Mouse (Mus musculus) heart, adult 2 months (tissue): Measurements from ENCODE around the gene Srsf2. TPM values are rescaled to one million over a fixed set of nuclear protein-coding genes. Genes with fewer than 3 reads are reported as not detected.
"Not testable (repeated sequence)": the region's sequence is repeated elsewhere in the genome, so short reads cannot be mapped to it uniquely, and the experiment has no call there.

ENCODE experiments used
- DNase-seq, 2 experiments: peaks; one replicate each; pipeline ENCODE4 v3.0.0; 2021
- H3K27ac ChIP-seq: fragments of 200-600 bp; 2 replicates; pipeline ENCODE4 v1.8.1; 2022
- H3K27me3 ChIP-seq: fragments of 200-500 bp; 2 replicates; pipeline ENCODE4 v1.6.1; 2012; ENCODE audit warnings: mild to moderate bottlenecking, low read length, inconsistent platforms, mixed read lengths; ENCODE audit not compliant: control insufficient read depth, insufficient read depth
- H3K36me3 ChIP-seq: fragments of 200-500 bp; 2 replicates; pipeline ENCODE4 v1.6.1; 2012; ENCODE audit warnings: low read length, inconsistent platforms; ENCODE audit not compliant: control insufficient read depth, insufficient read depth
- H3K4me1 ChIP-seq: fragments of 200-500 bp; 2 replicates; pipeline ENCODE4 v1.6.1; 2011; ENCODE audit warnings: low read length; ENCODE audit not compliant: control insufficient read depth, insufficient read depth
- H3K4me3 ChIP-seq: fragments of 200-600 bp; 2 replicates; pipeline ENCODE4 v1.8.1; 2022
- H3K79me2 ChIP-seq: fragments of 200-500 bp; replicated peaks from 2 replicates; pipeline ENCODE4 v1.6.1; 2012; ENCODE audit warnings: mild to moderate bottlenecking, inconsistent platforms, low read length, moderate library complexity, mixed read lengths; ENCODE audit not compliant: control insufficient read depth, insufficient read depth
- H3K9ac ChIP-seq: fragments of 200-500 bp; 2 replicates; pipeline ENCODE4 v1.6.1; 2012; ENCODE audit warnings: low read depth, mild to moderate bottlenecking, control low read depth, inconsistent platforms, low read length, mixed read lengths
- CTCF ChIP-seq: fragments of 200-600 bp; IDR thresholded peaks from 2 replicates; pipeline ENCODE4 v1.8.1; 2022; ENCODE audit warnings: antibody characterized with exemption, mild to moderate bottlenecking, moderate library complexity
- EP300 ChIP-seq: fragments of 200-500 bp; IDR thresholded peaks from 2 replicates; pipeline ENCODE4 v1.6.1; 2011; ENCODE audit warnings: low read depth, low read length, control low read depth; ENCODE audit not compliant: insufficient read depth
- POLR2A ChIP-seq: fragments of 200-500 bp; IDR thresholded peaks from 2 replicates; pipeline ENCODE4 v1.6.1; 2011; ENCODE audit warnings: mild to moderate bottlenecking, low read depth, low read length, control low read depth; ENCODE audit not compliant: insufficient read depth
- WGBS: fragments of 180-500 bp; shearing (Covaris S2); methylation state at CpG from one replicate; pipeline ENCODE4 v1.1.7; 2018; 5-methylcytosine and 5-hydroxymethylcytosine counted together
- intact Hi-C: fragments of 180-260 bp; cut with DNase I; formaldehyde crosslinking; loops from one replicate; pipeline ENCODE4 v1.15.1; 2025
- polyA plus RNA-seq: library from polyadenylated mRNA; depleted of rRNA; stranded (reverse); fragments of >200 nt; gene quantifications from 2 replicates; pipeline ENCODE4 v1.2.3, GENCODE M21; 2012
- total RNA-seq, 2 experiments: library from RNA; stranded (reverse); gene quantifications; 2 replicates each; pipeline ENCODE4 v1.2.3; 2021

The Srsf2 gene
- total and polyA plus RNA-seq, 3 experiments = 91.4 to 158 (median 104) TPM

DNA sequence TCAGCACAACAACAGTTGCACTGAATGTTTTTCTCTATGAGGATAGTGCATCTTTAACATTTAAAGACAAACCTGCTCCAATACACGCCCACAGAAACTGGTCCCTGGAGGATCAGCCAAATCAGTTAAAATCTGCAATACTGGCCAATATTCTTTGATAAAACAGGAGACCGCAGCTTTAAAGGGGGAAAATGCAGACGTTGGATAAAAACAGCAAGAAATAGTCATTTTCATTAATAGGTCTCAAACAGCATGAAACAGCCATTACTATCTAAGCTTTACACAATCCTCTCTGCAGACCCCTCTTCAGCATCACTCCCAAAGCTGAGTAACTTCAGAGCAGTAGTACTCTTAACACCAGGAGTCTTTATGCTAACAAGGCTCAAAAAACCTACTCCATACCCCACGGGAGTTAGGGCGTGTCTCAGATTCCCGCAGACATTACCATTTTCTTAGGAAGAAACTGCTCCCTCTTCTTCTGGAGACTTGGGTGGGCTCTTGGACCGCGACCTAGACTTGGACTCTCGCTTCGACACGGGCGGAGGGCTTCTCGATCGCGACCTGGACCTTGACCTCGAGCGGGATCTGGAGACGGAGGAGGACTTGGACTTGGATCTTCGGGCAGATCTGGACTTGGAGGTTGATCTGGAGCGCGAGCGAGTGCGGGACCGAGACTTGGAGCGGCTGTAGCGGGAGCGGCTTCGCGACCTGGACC is 1.2 kb downstream of the Srsf2 start:
- H3K36me3 ChIP-seq = peaks cover 40% of the 10 kb centered on the region
- TF ChIP-seq POLR2A (no peak), EP300 (no peak), CTCF (no peak)
- peaks cover 7% of the 10 kb centered on the region for H3K4me1 ChIP-seq
- H3K9ac ChIP-seq = peak overlapping the region; percentile 98
- WGBS = under 1% methylated on average over 29 of the region's 29 CpGs
- peak overlapping the region; percentile 81 for H3K4me3 ChIP-seq
- H3K27ac ChIP-seq = peak overlapping the region; percentile 98
- no peak for DNase-seq
- H3K27me3 ChIP-seq = no peaks in the 10 kb centered on the region
- intact Hi-C loops = loop anchor here (1.0 kb wide), 1 partner anchor 8 kb away; the partner anchor contains the start of genes Jmjd6 and Mettl23
- H3K79me2 ChIP-seq = no peaks in the 10 kb centered on the region

DNA sequence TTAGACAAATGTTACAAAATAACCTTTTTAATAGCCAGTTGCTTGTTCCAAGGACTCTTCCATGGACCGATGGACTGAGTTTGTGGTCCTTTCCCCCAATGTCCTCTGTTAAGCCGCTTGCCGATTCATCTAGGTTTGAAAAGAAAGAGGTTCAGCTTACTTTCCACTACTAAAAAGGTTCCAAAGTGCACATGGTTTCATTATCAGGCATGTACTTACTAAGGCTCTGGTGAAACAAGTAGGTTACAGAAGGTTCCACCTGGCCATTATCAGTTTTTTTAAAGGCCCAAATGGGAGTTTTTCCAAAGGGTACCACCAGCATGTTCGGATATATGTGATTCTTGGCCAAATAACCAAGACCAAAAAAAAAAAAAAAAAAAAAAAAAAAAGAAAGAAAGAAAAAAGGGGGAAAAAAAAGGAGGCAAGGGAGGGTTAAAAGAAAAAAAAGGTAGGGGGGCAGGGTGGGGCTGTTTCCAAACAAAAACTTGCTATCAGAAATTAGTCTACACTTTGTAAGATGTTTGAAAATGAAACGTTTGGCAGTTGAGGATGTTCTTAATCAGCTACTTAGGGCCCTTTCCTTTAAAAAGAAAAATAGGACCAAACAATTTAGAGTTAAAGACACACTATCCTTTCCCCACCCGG is 1.9 kb downstream of the Srsf2 start:
- 7% methylated on average over 6 of the region's 6 CpGs for WGBS
- no peak for TF ChIP-seq EP300
- TF ChIP-seq CTCF = no peak
- no peak for TF ChIP-seq POLR2A
- Histone ChIP-seq H3K36me3 (peaks cover 40% of the 10 kb centered on the region), H3K4me1 (peaks cover 7% of the 10 kb centered on the region), H3K27me3 (no peaks in the 10 kb centered on the region), H3K79me2 (no peaks in the 10 kb centered on the region), H3K27ac (peak overlapping the region; percentile 98; the same call in 1 of the 2 replicates), H3K4me3 (peak overlapping the region; percentile 81), H3K9ac (no peak overlapping the region)
- no peak for DNase-seq
- intact Hi-C loops = loop anchor here (1.0 kb wide), 1 partner anchor 8 kb away; the partner anchor contains the start of genes Jmjd6 and Mettl23

- Histone ChIP-seq H3K4me1 (peaks cover 7% of the 10 kb centered on the region), H3K27me3 (no peaks in the 10 kb centered on the region), H3K4me3 (0 out of 2 replicates have a peak overlapping the region, but pooled peaks have one; percentile 18), H3K9ac (no peak overlapping the region), H3K36me3 (peaks cover 39% of the 10 kb centered on the region), H3K79me2 (no peaks in the 10 kb centered on the region), H3K27ac (no peak overlapping the region)
- intact Hi-C loops = no loop called here
- DNase-seq = no peak
- WGBS = 18% methylated on average over 4 of the region's 4 CpGs
- TF ChIP-seq EP300 (no peak), CTCF (no peak), POLR2A (no peak)
Measured at GRCm38 (mm10) chr11:116850085-116850484, 2.8 kb downstream of the Srsf2 start.

DNA sequence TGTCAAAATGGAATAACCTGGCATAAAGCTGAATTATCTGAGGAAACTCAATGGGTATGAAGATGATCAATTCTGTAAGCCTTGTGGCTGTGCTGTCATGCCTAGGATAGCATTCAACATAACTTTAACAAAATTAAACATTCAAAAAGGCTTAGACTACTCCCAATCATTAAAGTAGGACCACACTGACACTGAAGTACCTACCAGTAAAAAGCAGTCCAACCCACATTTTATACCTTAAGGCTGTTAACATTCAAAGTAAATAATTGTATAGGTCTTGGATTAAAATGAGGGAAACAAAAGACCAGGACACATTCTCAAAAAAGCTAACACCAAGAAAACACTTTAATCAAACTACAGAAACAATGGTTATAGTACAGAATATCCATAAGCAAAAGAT is 3.3 kb downstream of the Srsf2 start:
- Histone ChIP-seq H3K27ac (no peak overlapping the region), H3K9ac (no peak overlapping the region), H3K4me3 (no peak overlapping the region), H3K4me1 (peaks cover 6% of the 10 kb centered on the region), H3K36me3 (peaks cover 35% of the 10 kb centered on the region), H3K79me2 (no peaks in the 10 kb centered on the region), H3K27me3 (no peaks in the 10 kb centered on the region)
- intact Hi-C loops = no loop called here
- TF ChIP-seq CTCF (no peak), POLR2A (no peak), EP300 (no peak)
- no peak for DNase-seq

DNA sequence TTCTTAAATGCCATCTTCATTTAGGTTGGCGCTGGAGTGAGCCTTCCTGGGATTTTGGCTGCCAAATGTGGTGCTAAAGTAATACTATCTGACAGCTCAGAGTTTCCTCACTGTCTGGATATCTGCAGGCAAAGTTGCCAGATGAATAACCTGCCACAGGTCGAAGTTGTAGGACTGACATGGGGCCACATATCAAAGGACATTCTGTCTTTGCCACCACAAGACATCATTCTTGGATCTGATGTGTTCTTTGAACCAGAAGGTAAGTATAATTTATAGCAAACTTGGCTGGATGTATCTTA is 4.1 kb downstream of the Srsf2 start:
- H3K79me2 ChIP-seq, H3K4me1 ChIP-seq, H3K27me3 ChIP-seq, intact Hi-C loops, H3K4me3 ChIP-seq, H3K27ac ChIP-seq, H3K9ac ChIP-seq, DNase-seq: not testable (repeated sequence)
- 57% methylated on average over 2 of the region's 2 CpGs for WGBS
- H3K36me3 ChIP-seq = peaks cover 35% of the 10 kb centered on the region

DNA sequence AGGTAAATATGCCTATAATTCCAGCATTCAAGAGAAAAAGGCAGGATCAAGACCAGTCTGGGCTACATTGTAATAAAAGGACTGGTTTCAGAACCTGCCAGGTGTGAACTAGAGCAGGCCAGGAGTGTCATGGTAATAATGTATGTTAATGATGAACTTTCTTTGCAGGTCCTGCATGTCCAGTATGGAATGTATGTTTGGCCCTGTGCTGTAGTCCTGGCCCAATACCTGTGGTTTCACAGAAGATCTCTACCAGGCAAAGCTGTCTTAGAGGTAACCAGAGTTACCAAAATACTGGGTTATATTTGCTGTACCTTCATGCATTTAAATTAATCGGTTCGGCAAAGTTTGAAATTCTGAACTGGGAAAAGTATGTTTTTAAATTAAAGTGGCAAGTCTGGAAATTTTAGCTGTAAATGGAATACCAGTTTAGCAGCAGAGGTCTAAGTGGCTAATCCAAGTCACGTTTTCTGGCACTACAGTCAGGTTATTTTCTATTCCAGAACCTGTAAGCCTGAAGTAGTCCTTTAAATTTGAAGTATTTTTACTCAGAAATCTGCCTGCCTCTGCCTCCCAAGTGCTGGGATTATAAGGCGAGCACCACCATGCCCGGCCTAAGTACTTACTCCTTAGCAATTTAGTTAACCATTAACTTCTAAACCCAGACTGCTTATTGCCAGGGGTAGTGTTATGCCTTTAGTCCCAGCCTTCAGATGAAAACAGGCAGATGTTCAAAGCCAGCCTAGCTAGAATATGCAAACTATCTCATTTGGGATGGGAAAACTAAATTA is 4.6 kb downstream of the Srsf2 start:
- intact Hi-C loops = no loop called here
- DNase-seq = no peak
- WGBS = 80% methylated on average over 5 of the region's 5 CpGs
- no peaks in the 10 kb centered on the region for H3K27me3 ChIP-seq
- H3K79me2 ChIP-seq = no peaks in the 10 kb centered on the region
- TF ChIP-seq EP300 = no peak
- TF ChIP-seq POLR2A = no peak
- TF ChIP-seq CTCF = no peak
- H3K9ac ChIP-seq = no peak overlapping the region
- H3K36me3 ChIP-seq = peaks cover 35% of the 10 kb centered on the region
- H3K4me3 ChIP-seq = no peak overlapping the region
- H3K4me1 ChIP-seq = peaks cover 4% of the 10 kb centered on the region; the same call in 1 of the 2 replicates
- no peak overlapping the region for H3K27ac ChIP-seq
